Mouse (Mus musculus) neural tube, embryonic 12.5 days (tissue): Measurements from ENCODE around the gene Hephl1. TPM values are rescaled to one million over a fixed set of nuclear protein-coding genes. Genes with fewer than 3 reads are reported as not detected.

ENCODE experiments used
- ATAC-seq: fragments of 200-750 bp; cut with Nextera tagmentation; 2 replicates; pipeline ENCODE4 v1.8.0; 2017; ENCODE audit warnings: low read depth, mild to moderate bottlenecking, moderate TSS enrichment, moderate library complexity; ENCODE audit not compliant: low FRiP score
- H3K27ac ChIP-seq: fragments of 300-500 bp; sonication (generic); 2 replicates; pipeline ENCODE4 v1.5.1; 2016
- H3K27me3 ChIP-seq: fragments of 300-500 bp; sonication (generic); replicated peaks from 2 replicates; pipeline ENCODE4 v1.6.1; 2016; ENCODE audit warnings: mild to moderate bottlenecking
- H3K36me3 ChIP-seq: fragments of 300-500 bp; sonication (generic); 2 replicates; pipeline ENCODE4 v1.6.1; 2016; ENCODE audit warnings: mild to moderate bottlenecking
- H3K4me1 ChIP-seq: fragments of 300-500 bp; sonication (generic); 2 replicates; pipeline ENCODE4 v1.6.1; 2016
- H3K4me2 ChIP-seq: fragments of 300-500 bp; sonication (generic); replicated peaks from 2 replicates; pipeline ENCODE4 v1.6.1; 2016; ENCODE audit warnings: mild to moderate bottlenecking
- H3K4me3 ChIP-seq: fragments of 300-500 bp; sonication (generic); 2 replicates; pipeline ENCODE4 v1.5.1; 2016
- H3K9ac ChIP-seq: fragments of 300-500 bp; sonication (generic); 2 replicates; pipeline ENCODE4 v1.6.1; 2016; ENCODE audit warnings: mild to moderate bottlenecking
- H3K9me3 ChIP-seq: fragments of 300-500 bp; sonication (generic); 2 replicates; pipeline ENCODE4 v1.6.1; 2016; ENCODE audit warnings: mild to moderate bottlenecking
- WGBS: fragments of 180-500 bp; shearing (Covaris S2); methylation state at CpG from one replicate; pipeline ENCODE4 v1.1.7; 2016; 5-methylcytosine and 5-hydroxymethylcytosine counted together
- polyA plus RNA-seq: library from polyadenylated mRNA; unstranded; fragments of >200 nt; fragmentation: Nextera tagmentation; extraction: Ambion mirVana; gene quantifications from 2 replicates; pipeline ENCODE4 v1.2.1, GENCODE M21; 2016

Gene Hephl1
- not detected in 2 replicates for polyA plus RNA-seq

GRCm38 (mm10) chr9:15112008-15112407 lies at the start of gene Hephl1:
Gene Hephl1 (minus strand): TSS chr9:15112108.
- Histone ChIP-seq H3K9me3 (no peaks in the 10 kb centered on the region), H3K27ac (no peak within 1 kb of the TSS), H3K36me3 (no peaks in the 10 kb centered on the region), H3K27me3 (no peaks in the 10 kb centered on the region), H3K4me2 (no peak within 1 kb of the TSS), H3K9ac (no peak within 1 kb of the TSS), H3K4me3 (no peak within 1 kb of the TSS), H3K4me1 (no peaks in the 10 kb centered on the region; the same call in 1 of the 2 replicates)
- no peak for ATAC-seq
- 84% methylated on average over 5 of the region's 5 CpGs for whole genome bisulfite sequencing

GRCm38 (mm10) chr9:15149246-15149926 lies 37.5 kb upstream of the Hephl1 start:
- Histone ChIP-seq H3K4me1 (no peaks in the 10 kb centered on the region), H3K4me3 (no peak overlapping the region), H3K27ac (no peak overlapping the region), H3K4me2 (no peak overlapping the region), H3K27me3 (no peaks in the 10 kb centered on the region), H3K9me3 (no peaks in the 10 kb centered on the region), H3K36me3 (no peaks in the 10 kb centered on the region), H3K9ac (no peak overlapping the region)
- WGBS, result 82% methylated on average over 6 of the region's 6 CpGs
- ATAC-seq, result no peak

- ATAC-seq, result no peak
- no peak overlapping the region for H3K9ac ChIP-seq
- no peaks in the 10 kb centered on the region for H3K36me3 ChIP-seq
- no peak overlapping the region for H3K4me3 ChIP-seq
- H3K4me2 ChIP-seq, result no peak overlapping the region
- H3K4me1 ChIP-seq, result no peaks in the 10 kb centered on the region
- 88% methylated on average over 1 of the region's 1 CpGs for WGBS
- H3K27me3 ChIP-seq, result no peaks in the 10 kb centered on the region
- no peaks in the 10 kb centered on the region for H3K9me3 ChIP-seq
- H3K27ac ChIP-seq, result no peak overlapping the region
These were observed 28.6 kb upstream of the Hephl1 start for GRCm38 (mm10) chr9:15140546-15140945.

- Histone ChIP-seq H3K9me3 (no peaks in the 10 kb centered on the region), H3K4me2 (no peak overlapping the region), H3K36me3 (no peaks in the 10 kb centered on the region), H3K27me3 (no peaks in the 10 kb centered on the region), H3K4me1 (no peaks in the 10 kb centered on the region), H3K9ac (no peak overlapping the region), H3K27ac (no peak overlapping the region), H3K4me3 (no peak overlapping the region)
- 92% methylated on average over 2 of the region's 2 CpGs for WGBS
- no peak for ATAC-seq
These were observed 14.0 kb upstream of the Hephl1 start for GRCm38 (mm10) chr9:15125897-15126296.

GRCm38 (mm10) chr9:15122431-15122830 lies 10.5 kb upstream of the Hephl1 start:
- Histone ChIP-seq H3K9ac (no peak overlapping the region), H3K4me1 (no peaks in the 10 kb centered on the region), H3K9me3 (no peaks in the 10 kb centered on the region), H3K27ac (no peak overlapping the region), H3K4me3 (no peak overlapping the region), H3K4me2 (no peak overlapping the region), H3K36me3 (no peaks in the 10 kb centered on the region), H3K27me3 (no peaks in the 10 kb centered on the region)
- WGBS, result 85% methylated on average over 3 of the region's 3 CpGs
- ATAC-seq, result no peak

GRCm38 (mm10) chr9:15120841-15121358 lies 9.0 kb upstream of the Hephl1 start:
- Histone ChIP-seq H3K27me3 (no peaks in the 10 kb centered on the region), H3K36me3 (no peaks in the 10 kb centered on the region), H3K4me2 (no peak overlapping the region), H3K4me1 (no peaks in the 10 kb centered on the region), H3K9me3 (no peaks in the 10 kb centered on the region), H3K9ac (no peak overlapping the region), H3K27ac (no peak overlapping the region), H3K4me3 (no peak overlapping the region)
- WGBS, result 55% methylated on average over 7 of the region's 7 CpGs
- no peak for ATAC-seq

GRCm38 (mm10) chr9:15120209-15120608 lies 8.3 kb upstream of the Hephl1 start:
- Histone ChIP-seq H3K9me3 (no peaks in the 10 kb centered on the region), H3K27me3 (no peaks in the 10 kb centered on the region), H3K36me3 (no peaks in the 10 kb centered on the region), H3K4me3 (no peak overlapping the region), H3K27ac (no peak overlapping the region), H3K9ac (no peak overlapping the region), H3K4me1 (no peaks in the 10 kb centered on the region), H3K4me2 (no peak overlapping the region)
- WGBS, result 64% methylated on average over 5 of the region's 5 CpGs
- ATAC-seq, result no peak

GRCm38 (mm10) chr9:15119515-15119914 lies 7.6 kb upstream of the Hephl1 start:
- Histone ChIP-seq H3K27ac (no peak overlapping the region), H3K27me3 (no peaks in the 10 kb centered on the region), H3K9ac (no peak overlapping the region), H3K36me3 (no peaks in the 10 kb centered on the region), H3K4me1 (no peaks in the 10 kb centered on the region), H3K4me3 (no peak overlapping the region), H3K9me3 (no peaks in the 10 kb centered on the region), H3K4me2 (no peak overlapping the region)
- WGBS, result 44% methylated on average over 1 of the region's 1 CpGs
- no peak for ATAC-seq

GRCm38 (mm10) chr9:15116165-15116564 lies 4.3 kb upstream of the Hephl1 start:
- Histone ChIP-seq H3K4me1 (no peaks in the 10 kb centered on the region), H3K27ac (no peak overlapping the region), H3K36me3 (no peaks in the 10 kb centered on the region), H3K4me2 (no peak overlapping the region), H3K9ac (no peak overlapping the region), H3K9me3 (no peaks in the 10 kb centered on the region), H3K4me3 (no peak overlapping the region), H3K27me3 (no peaks in the 10 kb centered on the region)
- no peak for ATAC-seq
- 85% methylated on average over 2 of the region's 2 CpGs for WGBS

GRCm38 (mm10) chr9:15114102-15114501 lies 2.2 kb upstream of the Hephl1 start:
- H3K4me3 ChIP-seq, result no peak overlapping the region
- H3K27ac ChIP-seq, result no peak overlapping the region
- ATAC-seq, result no peak
- H3K9ac ChIP-seq, result no peak overlapping the region
- WGBS, result 34% methylated on average over 6 of the region's 6 CpGs
- no peaks in the 10 kb centered on the region for H3K27me3 ChIP-seq
- H3K36me3 ChIP-seq, result no peaks in the 10 kb centered on the region
- H3K9me3 ChIP-seq, result no peaks in the 10 kb centered on the region
- no peaks in the 10 kb centered on the region for H3K4me1 ChIP-seq
- no peak overlapping the region for H3K4me2 ChIP-seq

- H3K9me3 ChIP-seq, result no peaks in the 10 kb centered on the region
- ATAC-seq, result no peak
- 60% methylated on average over 9 of the region's 9 CpGs for WGBS
- no peaks in the 10 kb centered on the region; the same call in 1 of the 2 replicates for H3K4me1 ChIP-seq
- H3K27me3 ChIP-seq, result no peaks in the 10 kb centered on the region
- H3K36me3 ChIP-seq, result no peaks in the 10 kb centered on the region
- no peak overlapping the region for H3K4me3 ChIP-seq
- H3K4me2 ChIP-seq, result no peak overlapping the region
- no peak overlapping the region for H3K27ac ChIP-seq
- no peak overlapping the region for H3K9ac ChIP-seq
These were observed 3.8 kb downstream of the Hephl1 start for GRCm38 (mm10) chr9:15108101-15108500.

- 74% methylated on average over 4 of the region's 4 CpGs for WGBS
These were observed 6.8 kb downstream of the Hephl1 start for GRCm38 (mm10) chr9:15105136-15105535.

More at GRCm38 (mm10) chr9:15105136-15105535, 6.8 kb downstream of the Hephl1 start:
- Histone ChIP-seq H3K4me3 (no peak overlapping the region), H3K4me2 (no peak overlapping the region), H3K27ac (no peak overlapping the region), H3K36me3 (no peaks in the 10 kb centered on the region), H3K9ac (no peak overlapping the region), H3K4me1 (no peaks in the 10 kb centered on the region; the same call in 1 of the 2 replicates), H3K9me3 (no peaks in the 10 kb centered on the region), H3K27me3 (no peaks in the 10 kb centered on the region)
- no peak for ATAC-seq
